In the genomic region with DNA sequence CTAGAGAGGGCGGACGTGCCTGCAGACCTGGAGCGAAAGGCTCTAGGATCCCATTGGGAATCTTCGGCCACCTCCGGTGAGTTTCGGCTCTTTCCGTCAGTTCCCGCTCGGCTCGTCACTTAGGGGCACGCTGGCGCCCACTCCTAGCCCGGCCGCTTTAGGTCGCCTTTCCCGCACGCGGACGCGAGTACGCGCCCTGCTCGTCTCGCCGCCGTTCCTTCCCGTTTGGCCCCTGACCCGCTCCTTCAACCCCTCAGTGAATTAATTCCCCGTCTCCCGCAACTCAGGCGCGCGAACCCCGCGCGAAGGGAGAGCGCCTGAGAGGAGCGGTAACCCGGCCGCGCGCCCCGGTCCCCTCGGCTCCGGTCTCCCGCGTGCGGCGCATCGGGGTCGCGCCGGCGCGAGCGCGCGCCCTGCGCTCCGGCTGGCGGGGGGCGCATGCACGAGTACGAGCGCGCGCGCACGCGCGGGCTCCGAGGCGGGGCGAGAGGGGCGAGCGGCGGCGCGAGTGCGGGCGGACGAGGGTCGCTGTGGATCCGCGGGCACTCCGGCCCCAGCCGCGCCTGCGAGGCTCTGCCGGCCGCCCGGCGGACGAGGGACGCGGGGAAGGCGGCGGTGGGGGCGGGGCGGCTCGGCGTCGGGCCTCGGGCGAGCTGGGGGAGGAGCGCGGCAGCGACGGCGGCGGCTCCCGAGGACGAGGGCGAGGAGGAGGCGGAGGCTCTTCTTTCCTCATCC, we compare ENCODE assay signal across 1 mouse cellular context.
TF ChIP-seq lines count a peak whose summit lies in the region.

No protein-coding gene starts in this region.

TF ChIP-seq in CH12.LX, 34 proteins besides CTCF, POLR2A, EP300 and RAD21 (continued from another document):
- TF ChIP-seq NELFE (IDR thresholded peaks at IDR 0.05; ENCODE audit: low read depth, low read length): peak; percentile 66; the same call in 1 of the 2 replicates
- peak; percentile 71 for TF ChIP-seq SIN3A (IDR thresholded peaks at IDR 0.05; ENCODE audit: low read length)
- TF ChIP-seq USF1 (IDR thresholded peaks at IDR 0.05; ENCODE audit: low read depth, low read length): no peak
- peak; percentile 71; the same call in 1 of the 2 replicates for TF ChIP-seq UBTF (IDR thresholded peaks at IDR 0.05; ENCODE audit: low read depth, low read length)
- 0 out of 2 replicates have a peak, but pooled peaks have one; percentile 4 for TF ChIP-seq MAZ (IDR thresholded peaks at IDR 0.05; ENCODE audit: low read depth, low read length)
- TF ChIP-seq CHD2 (IDR thresholded peaks at IDR 0.05; ENCODE audit: low read length): peak; percentile 48; the same call in 1 of the 2 replicates
- peak; percentile 20; the same call in 1 of the 2 replicates for TF ChIP-seq IRF4 (IDR thresholded peaks at IDR 0.05; ENCODE audit: low read depth, low read length)
- TF ChIP-seq MXI1 (IDR thresholded peaks at IDR 0.05; ENCODE audit: low read depth, low read length): peak; percentile 62; the same call in 1 of the 2 replicates
- no peak for TF ChIP-seq MEF2A (IDR thresholded peaks at IDR 0.05; ENCODE audit: borderline replicate concordance, low read depth, low read length)
- TF ChIP-seq BHLHE40 (IDR thresholded peaks at IDR 0.05; ENCODE audit: low read depth, low read length): peak; percentile 23; the same call in 1 of the 2 replicates
